Mouse (Mus musculus) testis, adult 2 months (tissue): ENCODE measurements around the gene 4930432M17Rik.

Experiments used
- CTCF ChIP-seq: fragments of 200-500 bp; IDR thresholded peaks from 2 replicates; pipeline ENCODE4 v1.5.1; 2012; ENCODE audit warnings: low read depth, mild to moderate bottlenecking, inconsistent platforms, low read length, moderate library complexity; ENCODE audit not compliant: control insufficient read depth, insufficient read depth, insufficient replicate concordance
- POLR2A ChIP-seq: fragments of 200-500 bp; IDR thresholded peaks from 2 replicates; pipeline ENCODE4 v1.6.1; 2012; ENCODE audit warnings: low read depth, mild to moderate bottlenecking, inconsistent platforms, low read length, moderate library complexity; ENCODE audit not compliant: control insufficient read depth

- TF ChIP-seq POLR2A (no peak), CTCF (no peak)
Measured at GRCm38 (mm10) chr3:121656922-121657321, 13.6 kb upstream of the 4930432M17Rik start.
